Mouse (Mus musculus): Measurements from ENCODE around the gene Usp24. TPM values are rescaled to one million over a fixed set of nuclear protein-coding genes. Genes with fewer than 3 reads are reported as not detected.
"Not testable (repeated sequence)": the region's sequence is repeated elsewhere in the genome, so short reads cannot be mapped to it uniquely, and the experiment has no call there.

Gene Usp24
- total RNA-seq, 2 experiments from 2014 or later: 43.8 to 49.2 TPM

DNA sequence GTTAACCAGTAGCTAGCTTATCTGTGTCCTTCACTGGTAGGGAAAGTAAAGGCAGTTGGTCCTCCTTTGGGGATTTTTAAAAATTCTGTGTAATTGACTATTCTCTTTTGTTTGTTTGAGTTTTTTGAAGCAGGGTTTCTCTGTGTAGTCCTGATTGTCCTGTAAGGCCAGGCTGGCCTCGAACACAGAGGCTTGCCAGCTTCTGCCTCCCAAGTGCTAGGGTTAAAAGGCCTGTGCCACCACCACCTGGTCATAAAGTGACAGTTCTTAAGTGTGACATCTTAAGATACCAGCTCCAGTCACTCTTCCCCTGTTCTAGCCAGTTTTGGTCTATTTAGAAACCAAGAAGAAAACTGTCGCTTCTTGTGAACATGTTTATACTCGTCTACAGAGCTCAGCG is 2.2 kb downstream of the Usp24 start:
- no peak for DNase-seq

DNA sequence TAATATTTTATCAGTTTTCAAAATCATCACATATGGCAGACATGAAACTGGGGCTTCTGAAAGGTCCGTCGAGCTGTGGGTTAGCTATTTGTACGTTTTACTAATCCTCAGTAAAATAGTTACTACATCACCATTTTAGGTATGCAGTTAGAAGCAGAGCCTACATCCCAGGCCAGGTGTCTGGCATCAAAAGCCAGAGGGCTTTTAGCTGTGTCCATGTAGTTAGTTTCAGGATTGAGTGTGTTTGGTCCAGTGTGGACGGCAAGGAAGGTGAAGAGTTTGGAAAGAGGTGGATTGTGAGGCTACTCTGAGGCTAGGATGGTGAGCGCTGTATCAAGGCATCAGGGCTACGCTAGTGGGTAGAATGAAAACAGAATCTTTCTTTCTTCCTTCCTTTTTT is 3.0 kb downstream of the Usp24 start:
- no peak for DNase-seq

DNA sequence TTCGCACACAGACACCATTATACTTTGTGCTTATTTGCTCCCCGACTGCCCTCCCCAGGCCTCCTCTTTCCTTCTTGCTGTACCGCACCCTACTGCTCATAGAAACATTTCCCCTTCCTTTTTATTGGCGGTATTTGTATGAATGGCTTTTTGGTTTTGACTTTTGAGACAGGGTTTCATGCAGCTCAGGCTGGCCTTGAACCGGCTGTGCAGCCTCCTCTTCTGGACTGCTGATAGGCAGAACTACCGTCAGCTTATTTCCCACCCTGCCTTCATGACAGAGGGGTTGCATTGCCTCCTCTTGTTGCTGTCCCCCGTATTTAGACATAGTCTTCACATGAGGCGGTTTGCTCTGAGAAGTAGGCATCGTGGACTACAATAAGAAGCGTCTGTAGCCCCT is 6.8 kb downstream of the Usp24 start:
- no peak for DNase-seq

DNA sequence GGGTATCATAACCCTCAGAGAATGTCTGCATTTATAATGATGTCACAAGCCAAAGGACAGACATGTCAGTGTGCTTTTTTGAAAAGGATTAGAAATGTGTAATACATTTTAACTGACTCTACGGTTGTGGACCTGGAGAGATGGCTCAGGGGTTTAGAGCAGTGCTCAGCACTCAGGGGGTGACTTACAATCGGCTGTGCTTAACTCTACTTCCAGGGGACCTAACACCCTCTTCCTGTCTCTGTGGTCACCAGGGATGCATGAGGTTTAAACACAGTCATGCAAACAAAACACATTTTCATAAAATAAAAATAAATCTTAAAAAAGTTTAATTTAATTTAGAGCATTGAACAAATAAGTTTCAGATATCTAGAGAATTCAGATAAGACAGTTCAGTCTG is 7.3 kb downstream of the Usp24 start:
- DNase-seq: no peak

DNA sequence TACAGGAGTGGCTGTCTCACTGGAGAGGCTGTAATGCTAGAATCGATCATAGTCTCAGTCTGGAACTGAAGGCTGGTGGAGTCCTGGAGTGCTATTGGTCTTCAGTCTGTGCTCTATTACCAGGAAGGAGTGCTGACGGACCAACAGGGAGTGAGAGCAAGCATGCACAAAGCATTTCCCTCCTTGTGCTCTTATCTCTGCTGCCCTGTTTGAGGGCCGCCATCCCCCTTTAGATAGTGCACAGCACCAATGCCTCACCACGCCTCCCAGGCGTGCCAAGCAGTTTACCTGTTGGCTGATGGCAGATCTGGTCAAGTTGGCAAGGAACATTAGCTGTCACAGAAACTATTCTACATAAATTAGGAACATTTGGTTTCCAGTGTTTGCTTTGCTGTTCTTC is 11.4 kb downstream of the Usp24 start:
- no peak for DNase-seq

DNA sequence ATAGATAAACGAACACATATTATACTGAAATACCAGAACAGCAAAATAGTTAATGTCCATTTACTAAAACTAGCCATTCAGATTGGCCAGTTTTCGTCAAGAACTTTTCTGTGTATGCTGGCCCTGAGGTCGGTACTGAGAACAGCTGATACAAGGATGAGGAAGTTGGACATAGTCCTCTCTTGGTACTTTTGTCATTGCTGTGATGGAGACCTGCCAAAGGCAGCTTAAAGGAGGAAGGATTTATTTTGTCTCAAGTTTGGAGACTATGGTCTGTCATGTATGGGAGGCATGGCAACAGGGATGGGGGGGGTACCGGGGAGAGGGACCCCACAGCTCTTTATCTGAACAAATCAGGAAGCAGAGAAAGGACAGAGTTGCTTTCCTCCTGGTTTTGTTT is 12.7 kb downstream of the Usp24 start:
- DNase-seq: no peak

DNA sequence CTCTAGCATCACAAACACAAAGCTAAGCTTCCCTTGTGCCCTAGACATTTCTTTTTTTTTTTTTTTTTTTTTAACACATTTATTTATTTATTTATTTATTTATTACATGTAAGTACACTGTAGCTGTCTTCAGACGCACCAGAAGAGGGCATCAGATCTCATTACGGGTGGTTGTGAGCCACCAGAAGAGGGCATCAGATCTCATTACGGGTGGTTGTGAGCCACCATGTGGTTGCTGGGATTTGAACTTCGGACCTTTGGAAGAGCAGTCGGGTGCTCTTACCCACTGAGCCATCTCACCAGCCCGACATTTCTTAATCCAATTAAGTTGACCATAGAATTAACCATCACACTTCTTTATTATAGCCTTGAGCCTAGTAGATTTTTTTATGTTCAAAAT is 13.2 kb downstream of the Usp24 start:
- not testable (repeated sequence) for DNase-seq

DNA sequence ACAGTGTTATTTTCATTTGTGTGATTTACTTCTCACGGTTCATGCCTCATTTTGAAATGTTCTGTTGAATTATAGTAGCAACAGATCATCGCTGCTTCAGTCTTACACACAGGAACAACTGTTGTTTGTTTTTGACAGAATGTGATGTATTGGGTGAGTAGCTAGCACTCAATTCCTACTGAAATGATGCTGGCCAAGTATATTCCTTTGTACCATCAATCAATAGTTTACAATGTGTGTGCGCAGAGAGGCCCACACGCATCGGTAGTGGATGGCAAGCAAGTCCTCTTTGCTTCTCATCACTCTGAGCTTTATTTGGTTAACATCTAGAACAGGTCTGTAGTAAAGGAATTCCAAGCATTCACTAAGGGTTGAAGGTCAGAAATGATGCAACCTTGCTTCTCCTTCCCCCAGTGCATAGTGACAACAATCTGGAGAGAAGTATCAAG is 14.4 kb downstream of the Usp24 start:
- no peak for DNase-seq

DNA sequence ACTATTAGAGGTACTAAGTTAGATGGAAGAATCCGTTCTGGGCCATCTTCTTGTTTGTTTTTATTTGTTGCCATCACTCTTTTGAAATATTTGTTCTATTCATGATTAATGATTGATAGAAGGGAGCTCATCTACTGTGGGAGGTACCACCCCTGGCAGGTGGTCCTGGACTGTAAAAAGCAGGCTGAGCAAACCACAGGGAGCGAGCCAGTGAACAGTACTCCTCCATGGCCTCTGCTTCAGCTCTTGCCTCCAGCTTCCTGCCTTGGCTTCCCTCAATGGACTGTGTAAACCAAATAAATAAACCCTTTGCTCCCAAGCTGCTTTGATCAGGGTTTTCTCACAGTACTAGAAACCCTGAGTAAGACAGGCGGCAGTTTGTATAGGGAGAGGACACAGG is 17.1 kb downstream of the Usp24 start:
- DNase-seq: no peak

DNA sequence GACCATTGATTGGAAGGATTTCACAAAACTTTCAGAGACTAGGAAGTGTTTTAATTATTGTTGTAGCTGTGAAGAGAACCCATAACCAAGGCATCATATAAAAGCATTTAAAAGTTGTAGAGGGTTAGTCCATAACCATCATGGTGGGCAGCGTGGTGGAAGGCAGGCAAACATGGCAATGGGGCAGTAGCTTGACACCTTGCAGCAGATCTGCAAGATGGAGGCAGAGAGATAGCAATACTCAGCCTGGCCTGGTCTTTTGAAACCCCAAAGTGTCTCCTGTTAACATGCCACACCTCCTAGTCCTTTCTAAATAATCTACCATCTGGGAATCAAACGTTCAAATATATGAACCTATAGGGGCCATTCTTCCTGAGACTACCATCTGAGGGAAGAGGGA is 17.6 kb downstream of the Usp24 start:
- no peak for DNase-seq

DNA sequence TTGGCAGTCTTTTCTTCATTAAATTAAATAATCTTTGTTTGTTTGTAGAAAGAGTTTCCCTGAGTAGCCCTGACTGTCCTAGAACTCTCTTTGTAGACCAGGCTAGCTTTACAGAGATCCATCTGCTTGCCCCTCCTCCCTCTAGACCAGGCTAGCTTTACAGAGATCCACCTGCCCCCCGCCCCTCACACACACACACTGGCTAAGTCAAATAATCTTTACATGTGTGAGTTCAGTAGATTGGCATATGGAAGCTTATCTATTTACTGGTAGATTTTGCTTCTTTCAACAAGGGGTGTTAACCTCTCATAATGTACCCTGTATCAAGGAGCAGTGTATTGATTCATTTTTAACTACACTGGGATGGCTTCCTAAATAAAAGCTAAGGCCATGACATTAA is 19.8 kb downstream of the Usp24 start:
- no peak for DNase-seq

DNA sequence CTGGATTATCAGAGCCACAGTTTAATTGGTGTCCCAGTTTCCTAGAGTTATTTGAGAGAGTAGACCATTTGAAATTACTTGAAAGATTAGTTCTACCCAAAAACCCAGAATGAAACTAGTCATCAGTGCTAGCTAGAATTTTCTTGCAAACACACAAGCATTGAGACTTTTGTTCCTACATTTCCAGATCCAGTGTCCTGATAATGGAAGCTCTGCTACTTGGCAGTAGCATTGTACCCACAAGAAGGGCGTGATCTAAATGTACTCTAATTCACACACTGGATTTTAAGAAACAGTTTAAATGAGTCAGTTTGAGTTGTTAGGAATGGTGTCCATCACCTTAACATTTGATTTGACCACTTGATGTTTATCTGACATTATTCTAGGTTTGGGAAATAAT is 31.7 kb downstream of the Usp24 start:
- DNase-seq: no peak

DNA sequence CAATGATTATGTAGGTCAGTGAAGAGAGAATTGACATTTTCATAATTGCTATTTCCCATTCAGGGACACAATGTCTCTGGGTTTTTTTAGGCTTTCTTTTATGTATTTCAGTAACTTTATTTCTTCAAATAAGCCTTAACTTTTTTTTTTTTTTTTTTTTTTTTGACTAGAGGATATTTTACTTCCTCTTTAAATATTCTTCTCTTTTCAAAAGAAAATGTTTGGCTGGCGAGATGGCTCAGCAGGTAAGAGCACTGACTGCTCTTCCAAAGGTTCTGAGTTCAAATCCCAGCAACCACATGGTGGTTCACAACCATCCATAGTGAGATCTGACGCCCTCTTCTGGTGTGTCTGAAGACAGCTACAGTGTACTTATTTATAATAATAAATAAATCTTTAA is 39.0 kb downstream of the Usp24 start:
- not testable (repeated sequence) for DNase-seq

DNA sequence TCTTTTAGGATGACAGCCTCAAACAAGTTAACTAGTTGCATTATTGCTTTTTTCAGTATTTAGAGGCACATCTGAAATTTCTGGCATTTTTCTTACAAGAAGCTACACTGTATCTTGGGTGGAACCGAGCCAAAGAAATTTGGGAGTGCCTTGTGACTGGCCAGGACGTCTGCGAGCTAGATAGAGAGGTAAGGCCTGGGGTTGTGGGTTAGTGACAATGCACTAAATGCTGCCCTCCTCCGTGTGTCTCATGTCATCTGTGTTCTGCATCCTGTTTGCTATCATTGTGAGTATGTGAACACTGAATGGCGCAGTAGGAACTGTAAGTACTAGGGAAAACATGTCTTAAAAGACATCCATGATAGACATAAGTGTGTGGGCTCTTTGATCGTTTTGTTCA is 54.0 kb downstream of the Usp24 start:
- no peak for DNase-seq

DNA sequence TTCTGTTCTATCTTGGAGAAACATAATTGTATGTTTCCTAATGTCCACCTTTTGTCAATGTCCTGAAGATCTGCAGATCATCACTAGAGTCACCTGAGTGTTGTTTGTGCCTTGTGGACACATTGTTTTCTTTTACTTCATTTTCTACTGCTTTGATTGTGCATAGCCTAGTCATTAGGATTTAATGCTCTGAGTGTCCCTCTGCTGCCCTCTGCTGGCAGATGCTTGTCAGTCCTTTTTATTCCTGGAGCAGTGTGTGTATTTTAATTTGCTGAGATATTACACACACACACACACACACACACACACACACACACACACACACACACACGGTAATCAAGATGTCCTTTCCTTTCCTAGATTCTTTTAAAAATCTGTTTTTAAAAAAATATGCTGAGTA is 59.8 kb downstream of the Usp24 start:
- DNase-seq: peak; percentile 42

DNA sequence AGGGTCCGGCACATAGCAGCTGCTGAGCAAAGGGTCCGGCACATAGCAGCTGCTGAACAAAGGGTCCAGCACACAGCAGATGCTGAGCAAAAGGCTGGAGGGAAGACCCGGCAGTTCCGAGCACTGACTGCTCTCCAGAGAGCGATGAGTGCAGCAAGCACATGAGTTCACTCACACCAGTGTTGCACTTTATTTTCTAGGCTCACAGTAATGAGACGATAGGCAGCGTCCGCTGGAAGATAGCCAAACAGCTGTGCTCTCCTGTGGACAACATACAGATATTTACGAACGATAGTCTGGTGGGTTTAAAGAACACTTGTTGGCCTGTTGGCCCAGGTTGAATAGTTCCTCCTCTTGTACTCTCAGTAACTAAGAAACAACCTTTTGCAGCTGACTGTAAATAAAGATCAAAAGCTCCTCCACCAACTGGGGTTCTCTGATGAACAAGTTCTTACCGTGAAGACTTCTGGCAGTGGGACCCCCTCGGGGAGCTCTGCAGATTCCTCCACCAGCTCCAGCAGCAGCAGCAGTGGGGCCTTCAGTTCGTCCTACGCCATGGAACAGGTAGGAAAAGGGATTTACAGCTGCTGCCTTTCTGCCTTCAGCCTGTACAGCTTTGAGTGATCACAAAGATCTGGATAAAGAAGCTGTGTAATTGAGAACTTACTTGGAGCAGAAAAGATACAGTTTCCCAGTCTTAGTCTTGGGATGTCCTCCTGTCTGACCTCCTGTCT is 63.0 kb downstream of the Usp24 start:
- no peak for DNase-seq

DNA sequence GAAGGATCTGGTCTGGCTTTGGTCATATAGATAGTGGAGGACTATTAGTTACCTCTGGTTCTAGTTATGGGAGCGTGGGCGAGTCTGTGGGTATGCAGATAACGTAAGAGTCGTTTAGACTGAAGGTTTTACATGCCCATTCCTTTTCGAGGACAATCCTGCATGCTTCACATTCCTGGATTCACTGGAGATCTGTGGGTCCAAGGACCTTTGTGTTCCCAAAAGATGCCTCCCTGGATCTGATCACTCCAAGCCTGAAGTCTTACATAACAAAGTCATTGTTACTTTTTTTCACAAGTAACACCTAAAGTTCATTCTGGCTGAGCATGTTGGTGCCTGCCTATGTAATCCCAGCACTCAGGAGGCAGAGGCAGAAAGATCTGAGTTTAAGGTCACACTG is 65.1 kb downstream of the Usp24 start:
- no peak for DNase-seq

DNA sequence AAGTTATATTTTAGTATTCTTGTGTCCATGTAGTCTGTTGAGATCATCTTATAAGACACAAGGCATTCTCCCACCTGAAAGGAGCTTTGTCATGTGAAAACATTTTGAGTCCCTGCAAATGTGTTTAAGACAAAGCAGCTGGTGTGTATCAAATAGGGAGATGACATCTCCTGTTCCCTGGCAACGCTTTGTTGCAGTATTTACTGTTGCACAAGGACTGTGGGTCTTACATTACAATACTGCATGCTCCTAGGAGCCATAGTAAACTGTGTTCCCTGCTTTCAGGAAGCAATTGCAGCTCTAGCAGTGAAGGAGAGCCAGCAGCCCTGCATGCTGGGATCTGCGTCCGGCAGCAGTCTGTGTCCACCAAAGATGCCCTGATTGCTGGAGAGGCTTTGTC is 73.9 kb downstream of the Usp24 start:
- no peak for DNase-seq

DNA sequence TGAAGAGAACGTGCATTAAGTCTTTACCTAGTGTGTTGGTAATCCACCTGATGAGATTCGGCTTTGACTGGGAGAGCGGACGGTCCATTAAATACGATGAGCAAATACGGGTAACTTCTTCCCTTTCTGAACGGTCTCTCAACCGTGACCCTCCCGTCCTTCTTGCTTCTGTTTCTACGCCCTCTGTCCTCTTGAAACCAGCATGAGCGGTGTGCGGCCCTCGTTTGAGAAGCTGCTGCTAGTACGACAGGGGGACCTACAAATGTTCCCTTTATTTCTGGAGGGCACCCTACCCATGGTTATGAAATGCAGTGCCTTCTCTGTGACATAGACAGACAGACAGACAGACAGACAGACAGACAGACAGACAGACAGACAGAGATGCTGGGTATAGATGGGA is 93.6 kb downstream of the Usp24 start:
- no peak for DNase-seq

DNA sequence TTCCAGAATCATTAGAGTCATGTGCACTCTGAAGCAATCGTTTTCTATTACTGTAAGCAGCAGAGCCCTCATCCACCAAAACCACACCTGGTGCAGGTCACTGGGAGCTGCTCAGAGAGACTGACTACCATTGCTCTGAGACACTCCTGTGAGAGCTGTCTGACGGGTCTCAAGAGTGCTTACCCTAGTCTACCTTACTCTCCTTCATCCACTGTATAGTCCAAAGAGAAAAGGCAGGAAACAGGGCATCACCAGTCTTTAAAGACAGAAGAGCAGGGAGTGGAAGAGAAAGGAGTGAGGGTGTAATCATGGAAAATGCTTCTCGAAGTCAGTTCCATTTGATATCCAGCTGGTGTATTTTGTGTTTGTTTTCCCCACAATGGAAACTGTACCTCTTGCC is 103.2 kb downstream of the Usp24 start:
- no peak for DNase-seq

DNA sequence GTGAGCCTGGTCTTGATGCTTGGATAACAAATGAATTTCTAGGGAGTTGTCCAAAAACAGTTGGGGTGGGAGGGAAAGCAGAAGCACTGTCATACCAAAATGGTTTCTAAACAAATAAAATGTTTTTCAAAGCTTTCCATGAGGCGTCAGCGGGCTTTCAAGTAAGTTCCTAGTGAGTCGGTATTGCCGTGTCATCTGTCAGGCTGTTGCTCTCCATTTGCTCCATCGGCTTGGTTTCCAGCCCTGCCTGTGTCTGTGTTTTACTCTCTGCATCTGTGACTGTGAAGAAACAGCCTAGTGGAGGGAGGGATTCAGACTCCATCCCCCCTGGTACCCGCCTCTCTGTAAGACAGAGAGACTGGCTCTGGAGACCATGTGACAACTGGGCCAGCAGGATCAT is 103.8 kb downstream of the Usp24 start:
- no peak for DNase-seq

DNA sequence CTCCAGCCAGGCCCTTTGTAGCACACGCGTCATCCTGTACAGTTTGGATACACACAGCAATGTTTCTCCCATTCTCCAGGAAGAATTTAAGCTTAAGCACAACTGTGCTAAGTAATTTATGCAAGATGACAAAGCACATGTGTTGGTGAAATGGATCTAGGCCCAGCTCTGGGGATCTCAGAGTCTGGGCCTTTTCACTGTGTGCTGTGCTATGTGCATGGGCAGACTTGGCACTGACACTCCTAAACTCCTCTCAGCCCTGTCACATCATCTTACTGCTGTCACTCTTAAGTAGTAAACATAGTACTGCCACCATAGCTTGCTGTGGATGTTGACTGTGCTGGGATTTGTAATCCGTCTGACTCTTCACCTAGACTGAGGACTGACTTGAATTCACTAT is 106.6 kb downstream of the Usp24 start:
- DNase-seq: no peak

DNA sequence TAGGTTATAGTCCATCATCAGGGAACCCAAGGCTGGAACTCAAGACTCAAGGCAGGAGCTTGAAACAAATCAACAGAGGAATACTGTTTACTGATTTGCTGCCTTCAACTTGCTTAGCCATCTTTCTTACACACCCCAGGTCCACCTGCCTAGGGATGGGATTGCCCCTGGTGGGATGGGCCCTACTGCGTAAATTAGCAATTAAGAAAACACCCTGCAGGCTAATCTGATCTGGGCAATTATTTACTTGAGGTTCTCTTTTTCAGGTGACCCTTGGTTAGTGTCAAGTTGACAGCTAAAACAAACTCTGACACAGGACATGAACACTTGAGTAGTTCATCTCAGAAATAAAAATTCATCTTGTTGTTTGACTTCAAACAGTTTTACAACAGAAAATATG is 108.5 kb downstream of the Usp24 start:
- DNase-seq: no peak

DNA sequence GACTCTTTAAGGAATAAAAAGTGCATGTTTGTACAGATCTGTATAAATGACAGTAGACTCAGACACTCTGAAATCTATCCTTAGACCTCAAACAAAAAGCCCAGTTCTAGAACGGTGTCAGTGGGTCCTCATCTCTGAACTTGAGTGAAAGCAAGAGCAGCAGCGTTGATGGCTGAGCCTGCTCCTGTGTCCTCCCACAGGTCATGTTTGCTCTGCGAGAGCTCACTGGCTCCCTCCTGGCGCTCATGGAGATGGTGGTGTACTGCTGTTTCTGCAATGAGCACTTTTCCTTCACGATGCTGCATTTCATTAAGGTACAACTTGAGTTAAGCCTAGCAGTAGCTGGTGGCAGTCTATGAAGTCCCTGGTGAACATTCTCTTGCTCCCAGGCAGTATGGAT is 110.3 kb downstream of the Usp24 start:
- no peak for DNase-seq

DNA sequence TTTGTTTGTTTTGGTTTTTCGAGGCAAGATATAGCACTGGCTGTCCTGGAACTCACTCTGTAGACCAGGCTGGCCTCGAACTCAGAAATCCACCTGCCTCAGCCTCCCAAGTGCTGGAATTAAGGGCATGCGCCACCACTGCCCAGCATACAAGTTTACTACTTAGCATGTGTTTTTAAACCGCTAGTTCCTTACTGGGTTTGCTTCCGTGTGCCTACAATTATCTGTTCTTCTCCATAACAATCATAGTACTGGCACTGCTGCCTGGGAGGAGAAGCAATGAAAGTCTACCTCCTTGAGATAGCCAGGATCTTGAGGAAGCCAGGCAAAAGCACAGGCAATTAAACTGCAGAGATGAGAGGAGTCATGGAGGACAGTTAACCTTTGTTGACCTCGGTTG is 112.6 kb downstream of the Usp24 start:
- DNase-seq: no peak

Measured in gastrocnemius, postnatal 25 days (tissue).